Mouse (Mus musculus) hindbrain, embryonic 10.5 days (tissue): Measurements from ENCODE around the gene Acad9. TPM values are rescaled to one million over a fixed set of nuclear protein-coding genes. Genes with fewer than 3 reads are reported as not detected.
"Not testable (repeated sequence)": the region's sequence is repeated elsewhere in the genome, so short reads cannot be mapped to it uniquely, and the experiment has no call there.

ENCODE experiments used
- DNase-seq: peaks from one replicate; pipeline ENCODE4 v3.0.0-alpha.2; 2017; ENCODE audit warnings: low spot score
- H3K27ac ChIP-seq: fragments of 300-500 bp; sonication (generic); 2 replicates; pipeline ENCODE4 v1.5.1; 2016; ENCODE audit warnings: mild to moderate bottlenecking, moderate library complexity
- H3K27me3 ChIP-seq: fragments of 300-500 bp; sonication (generic); 2 replicates; pipeline ENCODE4 v1.6.1; 2016; ENCODE audit warnings: mild to moderate bottlenecking; ENCODE audit not compliant: poor library complexity, insufficient read depth, severe bottlenecking
- H3K36me3 ChIP-seq: fragments of 300-500 bp; sonication (generic); 2 replicates; pipeline ENCODE4 v1.6.1; 2016; ENCODE audit warnings: mild to moderate bottlenecking, moderate library complexity
- H3K4me1 ChIP-seq: fragments of 300-500 bp; sonication (generic); replicated peaks from 2 replicates; pipeline ENCODE4 v1.6.1; 2016; ENCODE audit warnings: mild to moderate bottlenecking
- H3K4me3 ChIP-seq: fragments of 300-500 bp; sonication (generic); 2 replicates; pipeline ENCODE4 v1.5.1; 2016; ENCODE audit warnings: mild to moderate bottlenecking, moderate library complexity
- H3K9me3 ChIP-seq: fragments of 300-500 bp; sonication (generic); 2 replicates; pipeline ENCODE4 v1.6.1; 2016; ENCODE audit warnings: mild to moderate bottlenecking, moderate library complexity
- WGBS: fragments of 180-500 bp; shearing (Covaris S2); methylation state at CpG from one replicate; pipeline ENCODE4 v1.1.7; 2016; 5-methylcytosine and 5-hydroxymethylcytosine counted together
- polyA plus RNA-seq: library from polyadenylated mRNA; unstranded; fragments of >200 nt; fragmentation: Nextera tagmentation; extraction: Ambion mirVana; gene quantifications from 2 replicates; pipeline ENCODE4 v1.2.1, GENCODE M21; 2016

Gene Acad9
- polyA plus RNA-seq, 1 experiment from 2014 or later, result 84.5 TPM

DNA sequence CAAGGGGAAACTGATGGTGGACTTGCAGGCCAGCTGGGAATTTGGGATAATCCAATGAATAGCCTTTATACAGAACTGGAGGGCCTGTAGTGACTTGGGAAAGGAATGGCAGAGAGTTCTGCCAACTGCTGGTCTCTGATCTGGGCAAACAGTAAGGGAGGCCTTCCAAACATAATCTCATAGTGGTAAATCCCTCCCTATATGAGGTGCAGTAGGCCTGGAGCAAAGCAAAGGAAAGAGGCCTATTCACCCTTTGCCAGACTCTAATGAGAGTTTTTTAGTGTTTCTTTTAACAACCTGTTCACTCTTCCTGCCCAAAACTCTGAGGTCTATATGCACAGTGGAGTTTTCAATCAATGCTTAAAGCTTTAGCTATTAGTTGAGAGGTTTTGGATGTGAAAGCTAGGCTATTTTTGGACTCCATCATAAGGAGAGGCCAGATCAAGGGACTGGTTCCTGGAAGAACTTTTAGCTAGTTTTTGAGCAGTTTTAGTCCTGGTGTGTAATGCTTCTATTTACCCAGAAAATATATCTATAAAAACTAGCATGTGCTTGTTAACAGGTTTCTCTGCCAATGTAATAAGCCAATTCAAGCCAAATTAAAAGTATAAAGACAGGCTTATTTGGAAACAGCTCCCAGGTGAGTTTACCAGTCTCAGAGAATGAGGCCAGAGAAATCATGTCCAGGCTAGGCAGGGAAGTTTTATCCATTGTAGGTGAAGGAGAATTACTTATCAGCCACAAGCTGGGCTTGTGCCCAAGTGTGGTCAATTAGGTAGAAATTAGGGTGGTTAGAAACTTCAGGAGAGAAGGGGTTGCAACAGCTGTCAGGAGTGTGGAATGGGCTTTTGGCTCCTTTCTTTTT is 54.1 kb downstream of the Acad9 start:
- Histone ChIP-seq H3K4me1 (no peaks in the 10 kb centered on the region), H3K27me3 (no peaks in the 10 kb centered on the region), H3K9me3 (peaks cover 8% of the 10 kb centered on the region), H3K4me3 (no peak overlapping the region), H3K36me3 (no peaks in the 10 kb centered on the region), H3K27ac (no peak overlapping the region)
- DNase-seq, result no peak

DNA sequence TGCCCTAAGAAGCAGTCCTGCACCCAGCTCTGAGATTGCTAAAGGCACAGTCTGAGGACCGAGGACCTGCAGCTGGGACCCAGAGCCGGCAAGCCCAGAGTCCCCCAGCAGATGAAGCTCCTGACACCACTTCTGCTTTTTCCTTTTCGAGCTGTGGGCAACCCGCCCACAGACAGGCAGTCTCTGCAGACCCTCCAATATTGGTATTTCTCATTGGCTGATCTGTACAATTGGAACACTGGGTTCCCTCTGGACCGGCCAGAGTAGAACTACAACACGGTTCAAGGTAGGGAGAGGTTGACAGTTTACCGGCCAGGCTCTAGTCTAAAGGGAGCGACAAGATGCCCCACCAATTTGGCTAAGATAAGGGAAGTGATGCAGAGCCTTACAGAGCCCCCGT is 60.4 kb downstream of the Acad9 start:
- WGBS, result 95% methylated on average over 9 of the region's 9 CpGs
- H3K9me3 ChIP-seq, H3K27ac ChIP-seq, H3K27me3 ChIP-seq, H3K4me3 ChIP-seq, DNase-seq, H3K36me3 ChIP-seq, H3K4me1 ChIP-seq: not testable (repeated sequence)

DNA sequence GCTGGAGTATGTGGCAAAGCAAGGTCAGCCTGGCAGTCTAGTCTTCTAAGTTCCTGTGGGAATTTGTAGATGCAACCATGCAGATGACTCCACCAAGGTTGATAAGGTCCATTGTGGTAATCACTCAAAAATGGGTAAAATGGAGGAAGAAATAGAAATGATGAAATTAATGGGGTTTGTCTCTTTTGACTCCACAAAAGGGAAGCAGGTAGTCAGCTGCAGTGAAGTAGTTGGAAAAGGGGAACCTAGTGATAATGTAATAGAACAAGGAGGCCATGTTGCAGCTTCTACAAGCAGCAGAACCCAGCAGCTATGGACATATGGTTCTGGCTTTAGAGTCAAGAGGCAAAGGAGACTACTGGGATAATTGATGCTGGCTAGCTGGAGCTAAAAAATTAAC is 70.4 kb downstream of the Acad9 start:
- no peaks in the 10 kb centered on the region for H3K4me1 ChIP-seq
- 0 out of 2 replicates have a peak, but pooled peaks cover 2% of the 10 kb centered on the region for H3K9me3 ChIP-seq
- DNase-seq, result no peak
- no peaks in the 10 kb centered on the region for H3K36me3 ChIP-seq
- H3K4me3 ChIP-seq, result no peak overlapping the region
- no peaks in the 10 kb centered on the region for H3K27me3 ChIP-seq
- H3K27ac ChIP-seq, result no peak overlapping the region

DNA sequence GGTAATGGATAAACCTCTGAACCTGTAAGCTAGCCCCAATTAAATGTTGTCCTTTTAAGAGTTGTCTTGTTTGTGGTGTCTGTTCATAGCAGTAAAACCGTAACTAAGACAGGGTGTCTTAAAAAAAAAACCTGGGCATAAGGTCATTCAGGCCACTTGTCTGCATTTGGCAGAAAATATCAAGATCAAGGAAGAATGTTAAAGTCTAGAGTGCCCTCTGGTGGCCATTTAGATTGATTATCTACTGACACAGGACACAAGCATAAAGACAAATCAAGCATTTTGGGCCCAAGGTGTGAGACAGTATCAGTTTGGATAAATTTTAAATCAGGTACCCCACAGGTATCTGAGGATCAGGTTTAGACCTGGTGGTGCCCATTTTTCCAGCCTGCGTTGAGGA is 71.8 kb downstream of the Acad9 start:
- Histone ChIP-seq H3K9me3 (0 out of 2 replicates have a peak, but pooled peaks cover 5% of the 10 kb centered on the region), H3K36me3 (no peaks in the 10 kb centered on the region), H3K27me3 (no peaks in the 10 kb centered on the region), H3K4me1 (no peaks in the 10 kb centered on the region), H3K27ac (no peak overlapping the region), H3K4me3 (no peak overlapping the region)
- 50% methylated on average over 2 of the region's 2 CpGs for whole genome bisulfite sequencing
- no peak for DNase-seq

DNA sequence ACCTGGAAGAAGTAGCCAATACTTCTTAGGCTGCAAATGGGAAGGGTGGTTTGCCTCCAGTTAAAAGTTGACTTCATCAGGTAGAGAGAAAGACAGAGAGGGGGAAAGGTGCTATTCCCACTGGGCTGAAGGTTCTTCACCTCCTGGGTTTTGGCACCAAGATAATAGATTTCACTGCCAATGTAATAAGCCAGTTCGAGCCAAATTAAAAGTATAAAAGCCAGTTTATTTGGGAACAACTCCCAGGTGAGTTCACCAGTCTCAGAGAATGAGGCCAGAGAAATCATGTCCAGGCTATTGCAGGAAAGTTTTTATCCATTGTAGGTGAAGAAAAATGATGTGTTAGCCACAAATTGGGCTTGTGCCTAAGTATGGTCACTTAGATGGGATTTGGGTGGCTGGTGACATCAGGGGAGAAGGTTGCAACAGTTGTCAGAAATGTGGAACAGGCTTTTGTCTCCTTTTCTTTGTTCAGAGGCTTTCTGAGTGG is 72.4 kb downstream of the Acad9 start:
- Histone ChIP-seq H3K4me3 (no peak overlapping the region), H3K27me3 (no peaks in the 10 kb centered on the region), H3K9me3 (0 out of 2 replicates have a peak, but pooled peaks cover 5% of the 10 kb centered on the region), H3K27ac (no peak overlapping the region), H3K4me1 (no peaks in the 10 kb centered on the region), H3K36me3 (no peaks in the 10 kb centered on the region)
- DNase-seq, result no peak
- WGBS, result 80% methylated on average over 1 of the region's 1 CpGs

DNA sequence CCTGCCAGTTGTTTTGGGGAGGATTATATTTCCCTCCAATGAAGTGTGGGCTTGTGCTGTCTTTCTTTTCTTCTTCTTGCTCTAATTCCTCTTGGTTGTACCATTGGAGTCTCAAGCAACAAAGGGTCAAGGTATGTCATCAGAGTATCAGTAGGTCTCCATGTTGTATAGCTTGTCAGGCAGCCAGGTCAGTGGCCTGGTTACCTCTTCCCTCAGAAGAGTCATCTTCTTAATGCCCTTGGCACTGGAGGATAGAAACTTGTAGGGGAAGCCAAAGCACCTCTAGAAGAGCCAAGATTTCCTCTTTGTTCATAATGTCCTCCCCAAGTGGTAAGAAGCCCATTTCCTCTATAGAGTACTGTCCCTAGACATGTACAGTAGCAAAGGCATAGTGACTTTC is 73.2 kb downstream of the Acad9 start:
- H3K36me3 ChIP-seq, result no peaks in the 10 kb centered on the region
- DNase-seq, result no peak
- H3K4me3 ChIP-seq, result no peak overlapping the region
- no peak overlapping the region for H3K27ac ChIP-seq
- 0 out of 2 replicates have a peak, but pooled peaks cover 5% of the 10 kb centered on the region for H3K9me3 ChIP-seq
- no peaks in the 10 kb centered on the region for H3K27me3 ChIP-seq
- no peaks in the 10 kb centered on the region for H3K4me1 ChIP-seq

Other genes starting within 250 kb of the Acad9 start
- gene Dcun1d1, start 128.5 kb upstream of the Acad9 start, polyA plus RNA-seq, result 86.5 and 102 TPM in 2 replicates
- 29.9 and 35.4 TPM in 2 replicates for gene Mccc1, start 65.3 kb upstream of the Acad9 start, polyA plus RNA-seq
- not detected in 2 replicates for gene Ccdc144b, start 12.4 kb upstream of the Acad9 start, polyA plus RNA-seq
- gene D3Ertd254e, start 85.0 kb downstream of the Acad9 start, polyA plus RNA-seq, result 7.1 and 7.5 TPM in 2 replicates
- gene Qrfpr, start 156.3 kb downstream of the Acad9 start, polyA plus RNA-seq, result not detected in 2 replicates